Mouse (Mus musculus) gastrocnemius, adult 2 months (tissue): ENCODE results near the gene Pltp. TPM values are rescaled to one million over a fixed set of nuclear protein-coding genes. Genes with fewer than 3 reads are reported as not detected.
A peak's percentile ranks its signal among the peaks of the same experiment; 100 is the strongest.

Source experiments
- DNase-seq: peaks from one replicate; pipeline ENCODE4 v3.0.0; 2022
- H3K27ac ChIP-seq: fragments of 200-600 bp; 2 replicates; pipeline ENCODE4 v1.8.1; 2022; ENCODE audit warnings: mild to moderate bottlenecking
- H3K4me3 ChIP-seq: fragments of 200-600 bp; 2 replicates; pipeline ENCODE4 v1.8.1; 2022; ENCODE audit warnings: mild to moderate bottlenecking, moderate library complexity
- CTCF ChIP-seq: fragments of 200-600 bp; IDR thresholded peaks from 2 replicates; pipeline ENCODE4 v1.8.1; 2022; ENCODE audit warnings: antibody characterized with exemption, mild to moderate bottlenecking, moderate library complexity
- intact Hi-C: fragments of 180-260 bp; cut with DNase I; formaldehyde crosslinking; loops from one replicate; pipeline ENCODE4 v1.15.1; 2025
- long read RNA-seq, 2 experiments: library from polyadenylated mRNA; stranded (forward); transcript quantifications; one replicate each; pipeline ENCODE4 v2.0.0; 2021
- total RNA-seq, 2 experiments: library from RNA; stranded (reverse); gene quantifications; 2 replicates each; pipeline ENCODE4 v1.2.3; 2021

The Pltp gene
- 10 to 100 TPM; 11.4 to 20.1 TPM for total RNA-seq
- long read RNA-seq, experiment 1, transcript Pltp-201 (16 exons, 1,809 nt), result major isoform, 10 of 14 reads
- long read RNA-seq, experiment 1, partial matches to known transcripts, result 2 of 14 reads
- long read RNA-seq, experiment 1, other reads (novel, unspliced or antisense), result 2 of 14 reads
- long read RNA-seq, experiment 2, transcript Pltp-201 (16 exons, 1,809 nt), result major isoform, 6 of 7 reads
- long read RNA-seq, experiment 2, partial matches to known transcripts, result 0 of 7 reads
- long read RNA-seq, experiment 2, other reads (novel, unspliced or antisense), result 1 of 7 reads

GRCm38 (mm10) chr2:164857101-164857821 is at the start of gene Pltp:
Gene Pltp, minus strand, starts transcription at chr2:164857711.
- Histone ChIP-seq H3K27ac (peak within 1 kb of the TSS; percentile 80), H3K4me3 (peak within 1 kb of the TSS; percentile 83)
- TF ChIP-seq CTCF, result no peak
- intact Hi-C loops, result no loop called here
- peak; percentile 68 for DNase-seq

DNA sequence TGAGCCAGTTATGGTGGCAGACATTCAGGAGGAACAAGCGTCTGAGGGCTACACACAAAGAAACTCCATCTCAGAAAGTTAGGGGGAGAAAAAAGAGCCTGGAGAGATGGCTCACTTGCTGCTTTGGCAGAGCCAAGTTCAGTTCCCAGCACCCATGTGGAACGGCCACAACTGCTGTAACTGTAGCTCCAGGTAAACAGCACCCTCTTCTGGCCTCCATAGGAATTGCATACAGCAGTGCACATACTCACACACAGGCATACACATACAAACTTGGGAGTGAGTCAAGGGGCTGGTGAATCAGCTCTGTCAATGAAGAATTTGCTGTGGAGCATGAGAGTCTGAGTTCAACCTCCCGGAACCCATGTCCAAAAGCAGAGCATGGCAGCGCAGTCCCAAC is 48.6 kb upstream of the Pltp start:
- intact Hi-C loops, result no loop called here
- Histone ChIP-seq H3K4me3 (no peak overlapping the region), H3K27ac (no peak overlapping the region)
- peak; percentile 51 for TF ChIP-seq CTCF
- no peak for DNase-seq

- intact Hi-C loops, result no loop called here
- no peak overlapping the region for H3K4me3 ChIP-seq
Measured at GRCm38 (mm10) chr2:164903496-164903895, 46.0 kb upstream of the Pltp start.

DNA sequence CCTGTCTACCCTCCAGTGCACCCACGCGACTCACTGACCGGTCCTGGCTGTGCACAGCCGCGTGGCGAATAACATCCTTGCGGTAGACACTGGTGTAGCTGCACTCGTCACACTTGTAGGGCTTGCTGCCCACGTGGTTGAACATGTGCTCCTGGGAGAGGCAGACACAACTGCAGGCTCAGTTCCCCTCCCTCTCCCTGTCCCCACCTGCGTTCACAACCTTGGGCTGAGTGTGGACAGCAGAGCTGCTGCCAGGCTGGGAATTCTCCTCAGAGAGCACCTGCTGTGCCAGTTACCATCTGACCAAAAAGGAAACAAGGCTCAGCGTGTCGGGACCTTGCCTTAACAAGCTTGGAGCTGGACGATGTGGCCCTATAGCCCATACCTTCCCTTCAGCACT is 43.9 kb upstream of the Pltp start:
- DNase-seq, result peak; percentile 57
- intact Hi-C loops, result no loop called here
- peak overlapping the region; percentile 72 for H3K27ac ChIP-seq
- no peak for TF ChIP-seq CTCF
- no peak overlapping the region for H3K4me3 ChIP-seq

More at GRCm38 (mm10) chr2:164903496-164903895, 46.0 kb upstream of the Pltp start:
- no peak for DNase-seq
- TF ChIP-seq CTCF, result no peak
- no peak overlapping the region for H3K27ac ChIP-seq

DNA sequence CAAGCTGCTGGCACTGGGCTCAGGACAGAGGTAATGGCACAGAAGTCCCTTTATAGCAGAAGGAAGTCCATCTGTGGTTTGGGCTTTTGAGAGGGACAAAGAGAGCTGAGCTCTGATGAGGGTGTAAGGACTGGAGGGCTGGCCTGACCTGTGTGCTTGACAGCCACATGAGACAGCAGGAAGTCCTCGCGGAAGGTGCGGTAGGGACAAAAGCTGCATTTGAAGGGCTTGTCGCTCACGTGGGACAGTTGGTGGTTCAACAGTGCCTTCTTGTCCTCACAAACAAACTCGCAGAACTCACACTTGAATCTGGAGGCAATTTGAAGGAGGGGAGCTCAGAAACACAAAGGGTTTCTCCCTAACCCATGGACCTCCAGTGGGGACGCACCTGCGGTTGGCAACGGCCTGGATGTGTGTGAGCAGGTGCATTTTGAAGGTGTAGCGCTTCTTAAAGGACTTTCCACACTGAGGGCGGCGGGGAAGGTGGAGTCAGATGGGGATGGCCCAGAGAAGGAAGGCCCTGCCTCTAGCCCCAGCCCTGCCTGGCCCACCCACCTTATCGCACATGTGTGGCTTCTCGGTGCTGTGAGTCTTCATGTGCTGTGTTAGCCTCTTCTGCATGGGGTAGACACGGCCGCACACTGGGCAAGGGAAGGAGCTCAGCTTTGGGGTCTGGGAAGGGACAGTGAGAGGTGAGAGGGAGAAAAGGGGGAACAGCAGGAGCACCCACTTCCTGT is 42.4 kb upstream of the Pltp start:
- no peak for TF ChIP-seq CTCF
- intact Hi-C loops, result no loop called here
- no peak for DNase-seq
- Histone ChIP-seq H3K4me3 (no peak overlapping the region), H3K27ac (no peak overlapping the region)

GRCm38 (mm10) chr2:164899034-164899433 is 41.5 kb upstream of the Pltp start:
- peak; percentile 17 for DNase-seq
- no peak for TF ChIP-seq CTCF
- Histone ChIP-seq H3K27ac (no peak overlapping the region), H3K4me3 (no peak overlapping the region)
- intact Hi-C loops, result no loop called here

GRCm38 (mm10) chr2:164898008-164898407 is 40.5 kb upstream of the Pltp start:
- Histone ChIP-seq H3K27ac (no peak overlapping the region), H3K4me3 (no peak overlapping the region)
- intact Hi-C loops, result no loop called here
- no peak for DNase-seq
- TF ChIP-seq CTCF, result peak; percentile 39; the same call in 1 of the 2 replicates

- no peak overlapping the region for H3K4me3 ChIP-seq
Measured at GRCm38 (mm10) chr2:164895885-164896284, 38.4 kb upstream of the Pltp start.

DNA sequence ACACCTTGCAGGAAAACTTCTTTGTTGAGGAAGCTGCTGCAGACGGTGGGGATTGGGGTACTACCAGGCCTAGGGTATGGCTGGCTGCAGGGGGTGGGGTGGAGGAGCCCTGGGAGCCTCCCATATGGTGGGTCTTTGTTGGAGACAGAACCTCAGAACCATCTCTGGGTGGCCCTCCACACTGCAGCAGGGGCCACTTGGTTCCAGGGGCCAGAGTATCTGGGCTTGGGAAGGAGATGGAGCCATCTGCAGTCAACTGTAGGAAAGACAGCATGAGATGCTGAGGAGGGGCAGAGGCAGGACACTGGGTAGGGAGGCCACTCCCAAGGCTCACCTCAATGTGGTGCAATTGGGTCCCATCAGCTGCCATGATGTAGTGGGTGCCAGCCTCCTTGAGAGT is 37.1 kb upstream of the Pltp start:
- intact Hi-C loops, result no loop called here
- peak; percentile 16; the same call in 1 of the 2 replicates for TF ChIP-seq CTCF
- peak; percentile 23 for DNase-seq
- H3K4me3 ChIP-seq, result no peak overlapping the region
- peak overlapping the region; percentile 48; the same call in 1 of the 2 replicates for H3K27ac ChIP-seq

More at GRCm38 (mm10) chr2:164895885-164896284, 38.4 kb upstream of the Pltp start:
- H3K27ac ChIP-seq, result no peak overlapping the region
- no peak for TF ChIP-seq CTCF
- intact Hi-C loops, result no loop called here
- DNase-seq, result no peak

- H3K27ac ChIP-seq, result peak overlapping the region; percentile 85
- DNase-seq, result peak; percentile 27
- intact Hi-C loops, result no loop called here
- TF ChIP-seq CTCF, result no peak
- H3K4me3 ChIP-seq, result no peak overlapping the region
Measured at GRCm38 (mm10) chr2:164894048-164894447, 36.5 kb upstream of the Pltp start.

GRCm38 (mm10) chr2:164892696-164893216 is 35.2 kb upstream of the Pltp start:
- Histone ChIP-seq H3K4me3 (peak overlapping the region; percentile 38), H3K27ac (peak overlapping the region; percentile 85)
- intact Hi-C loops, result no loop called here
- no peak for TF ChIP-seq CTCF
- no peak for DNase-seq

DNA sequence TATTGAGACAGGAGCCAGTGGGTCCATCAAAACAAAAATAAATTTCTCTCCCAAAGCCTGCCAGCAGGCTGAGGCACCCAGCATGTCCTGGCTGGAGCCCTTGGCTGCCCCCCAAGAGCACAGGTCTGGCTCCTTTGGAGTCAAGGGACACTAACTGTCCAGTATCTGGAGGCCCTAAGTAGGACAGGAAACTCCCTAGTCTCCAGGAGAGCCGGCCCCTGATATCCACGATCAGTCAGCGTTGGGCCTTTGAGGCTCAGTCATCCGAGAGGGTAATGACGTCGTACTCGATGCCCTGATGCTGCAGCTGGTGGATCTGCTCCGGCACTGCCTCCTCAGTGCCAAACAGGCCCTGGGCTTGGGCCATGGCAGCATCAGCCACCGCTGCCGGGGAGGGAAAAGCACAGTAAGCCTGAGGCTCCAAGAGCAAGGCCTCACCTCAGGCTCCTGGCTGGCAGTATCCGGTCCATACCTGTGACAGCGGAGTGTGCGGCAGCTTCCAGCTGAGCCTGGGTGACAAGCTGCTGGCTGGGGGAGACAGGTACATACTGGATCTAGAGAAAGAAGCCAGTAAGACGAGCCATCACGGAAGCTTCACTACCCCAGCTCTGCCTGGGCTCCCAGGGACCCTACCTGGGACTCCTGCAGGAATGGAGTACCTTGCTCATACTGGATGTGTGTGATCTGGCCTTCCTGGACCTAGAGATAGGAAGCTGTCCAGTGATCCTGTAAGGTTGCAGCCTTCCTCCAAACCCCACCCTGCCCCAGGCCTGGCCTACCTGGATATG is 34.6 kb upstream of the Pltp start:
- peak overlapping the region; percentile 38 for H3K4me3 ChIP-seq
- intact Hi-C loops, result no loop called here
- peak; percentile 90 for DNase-seq
- peak overlapping the region; percentile 85 for H3K27ac ChIP-seq
- no peak for TF ChIP-seq CTCF
